Mouse (Mus musculus) liver, postnatal 0 days (tissue): Measurements from ENCODE around the gene Nr1d1. TPM values are rescaled to one million over a fixed set of nuclear protein-coding genes. Genes with fewer than 3 reads are reported as not detected.

Source experiments
- ATAC-seq: fragments of 200-750 bp; cut with Nextera tagmentation; 2 replicates; pipeline ENCODE4 v1.8.0; 2017; ENCODE audit warnings: mild to moderate bottlenecking, moderate library complexity
- DNase-seq: peaks from one replicate; pipeline ENCODE4 v3.0.0-alpha.2; 2016
- H3K27ac ChIP-seq: fragments of 300-500 bp; sonication (generic); 2 replicates; pipeline ENCODE4 v1.5.1; 2014; ENCODE audit warnings: antibody characterized with exemption, moderate library complexity, mild to moderate bottlenecking, low read depth
- H3K27me3 ChIP-seq: fragments of 300-500 bp; sonication (generic); 2 replicates; pipeline ENCODE4 v1.6.1; 2014; ENCODE audit warnings: low read length, control low read depth, mixed read lengths; ENCODE audit not compliant: insufficient read depth
- H3K36me3 ChIP-seq: fragments of 300-500 bp; sonication (generic); replicated peaks from 2 replicates; pipeline ENCODE4 v1.6.1; 2014; ENCODE audit warnings: mild to moderate bottlenecking, control low read depth, low read length, moderate library complexity, mixed read lengths; ENCODE audit not compliant: insufficient read depth
- H3K4me1 ChIP-seq: fragments of 300-500 bp; sonication (generic); 2 replicates; pipeline ENCODE4 v1.6.1; 2014; ENCODE audit warnings: antibody characterized with exemption, mild to moderate bottlenecking, control low read depth; ENCODE audit not compliant: insufficient read depth
- H3K4me2 ChIP-seq: fragments of 300-500 bp; sonication (generic); 2 replicates; pipeline ENCODE4 v1.6.1; 2014; ENCODE audit warnings: low read depth, mild to moderate bottlenecking, low read length, moderate library complexity, mixed read lengths
- H3K4me3 ChIP-seq: fragments of 300-500 bp; sonication (generic); 2 replicates; pipeline ENCODE4 v1.5.1; 2014; ENCODE audit warnings: low read depth, low read length
- H3K9ac ChIP-seq: fragments of 300-500 bp; sonication (generic); replicated peaks from 2 replicates; pipeline ENCODE4 v1.6.1; 2014; ENCODE audit warnings: mild to moderate bottlenecking, moderate library complexity
- H3K9me3 ChIP-seq: fragments of 300-500 bp; sonication (generic); 2 replicates; pipeline ENCODE4 v1.6.1; 2016; ENCODE audit warnings: mild to moderate bottlenecking, control low read depth, low read length, mixed read lengths
- CTCF ChIP-seq: sonication (generic); IDR thresholded peaks from 2 replicates; pipeline ENCODE4 v1.5.1; 2016; ENCODE audit warnings: antibody characterized with exemption, low read depth
- EP300 ChIP-seq: IDR thresholded peaks from 2 replicates; pipeline ENCODE4 v1.6.1; 2016; ENCODE audit warnings: antibody characterized with exemption, low read depth, mild to moderate bottlenecking
- WGBS: fragments of 180-500 bp; shearing (Covaris S2); extraction: QIAGEN DNeasy Blood & Tissue Kit; methylation state at CpG from one replicate; pipeline ENCODE4 v1.1.7; 2014; ENCODE audit not compliant: insufficient replicate concordance; 5-methylcytosine and 5-hydroxymethylcytosine counted together
- polyA plus RNA-seq: library from polyadenylated mRNA; unstranded; fragments of >200 nt; fragmentation: Nextera tagmentation; extraction: Ambion mirVana; gene quantifications from 2 replicates; pipeline ENCODE4 v1.2.1, GENCODE M21; 2015

Nr1d1 gene
- polyA plus RNA-seq, 1 experiment from 2014 or later, result 4.2 TPM

DNA sequence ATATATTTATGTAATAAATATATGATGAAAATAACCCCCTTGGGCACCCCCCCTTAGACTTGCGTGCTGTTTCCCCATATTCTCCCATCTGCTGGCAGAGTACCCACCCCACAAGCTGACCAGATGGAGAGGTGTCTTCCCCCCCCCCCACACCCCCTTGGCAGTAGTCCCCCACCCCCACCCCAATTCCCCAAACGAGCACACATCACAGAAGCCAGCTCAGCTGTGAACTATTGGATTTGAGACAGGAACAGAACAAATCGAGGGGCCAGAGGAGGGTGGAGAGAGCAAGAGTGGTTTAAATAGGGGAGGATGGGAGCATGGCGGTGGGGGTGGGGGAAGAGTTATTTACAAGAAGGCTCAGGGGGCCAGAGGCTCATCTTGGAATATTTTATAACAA, 7.4 kb downstream of the Nr1d1 start:
- H3K27me3 ChIP-seq, result no peaks in the 10 kb centered on the region
- peaks cover 28% of the 10 kb centered on the region for H3K36me3 ChIP-seq
- H3K4me2 ChIP-seq, result peak overlapping the region; percentile 66
- H3K9ac ChIP-seq, result no peak overlapping the region; the same call in 1 of the 2 replicates
- TF ChIP-seq EP300, result no peak
- no peak for TF ChIP-seq CTCF
- peak overlapping the region; percentile 35; the same call in 1 of the 2 replicates for H3K4me3 ChIP-seq
- H3K27ac ChIP-seq, result peak overlapping the region; percentile 34; the same call in 1 of the 2 replicates
- H3K9me3 ChIP-seq, result no peaks in the 10 kb centered on the region
- 23% methylated on average over 4 of the region's 4 CpGs for whole genome bisulfite sequencing
- peaks cover 53% of the 10 kb centered on the region for H3K4me1 ChIP-seq
- DNase-seq (no peak), ATAC-seq (no peak)

DNA sequence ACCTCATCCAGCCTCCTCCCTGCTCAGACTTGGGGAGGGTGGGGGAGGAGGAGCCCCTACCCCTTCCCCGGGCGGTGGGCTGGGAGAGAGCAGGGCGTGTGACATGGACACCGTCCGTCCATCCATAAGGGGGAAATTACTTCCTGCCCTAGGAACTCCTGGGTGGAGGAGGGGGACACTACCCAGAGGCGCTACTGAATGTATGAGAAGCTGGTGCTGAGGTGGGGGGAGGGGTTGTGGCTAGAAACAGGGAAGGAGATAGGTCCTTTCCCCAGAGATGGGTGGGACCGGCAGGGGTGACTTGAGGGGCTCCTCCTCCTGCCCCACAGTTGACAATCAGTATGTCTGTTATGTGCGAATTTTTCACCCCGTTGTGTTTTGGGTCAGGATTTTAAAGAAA, 7.9 kb downstream of the Nr1d1 start:
- Histone ChIP-seq H3K9ac (0 out of 2 replicates have a peak overlapping the region, but pooled peaks have one; percentile 11), H3K9me3 (no peaks in the 10 kb centered on the region), H3K27ac (peak overlapping the region; percentile 16; the same call in 1 of the 2 replicates), H3K4me3 (0 out of 2 replicates have a peak overlapping the region, but pooled peaks have one; percentile 13), H3K4me2 (peak overlapping the region; percentile 66), H3K36me3 (peaks cover 28% of the 10 kb centered on the region), H3K4me1 (peaks cover 48% of the 10 kb centered on the region), H3K27me3 (no peaks in the 10 kb centered on the region)
- ATAC-seq, result peak; percentile 43
- TF ChIP-seq CTCF, result no peak
- 28% methylated on average over 8 of the region's 9 CpGs for WGBS
- peak; percentile 69 for DNase-seq

- Histone ChIP-seq H3K4me2 (peak overlapping the region; percentile 66), H3K36me3 (peaks cover 28% of the 10 kb centered on the region), H3K27ac (no peak overlapping the region), H3K27me3 (no peaks in the 10 kb centered on the region), H3K9me3 (no peaks in the 10 kb centered on the region), H3K4me1 (peaks cover 44% of the 10 kb centered on the region), H3K9ac (no peak overlapping the region), H3K4me3 (no peak overlapping the region)
- 67% methylated on average over 5 of the region's 5 CpGs for WGBS
- no peak for TF ChIP-seq CTCF
- no peak for TF ChIP-seq EP300
- DNase-seq (peak; percentile 16), ATAC-seq (no peak; the same call in 1 of the 2 replicates)
Measured at GRCm38 (mm10) chr11:98766816-98767215, 8.3 kb downstream of the Nr1d1 start.

GRCm38 (mm10) chr11:98766346-98766745, 8.8 kb downstream of the Nr1d1 start:
- no peak overlapping the region for H3K27ac ChIP-seq
- no peak overlapping the region for H3K4me2 ChIP-seq

DNA sequence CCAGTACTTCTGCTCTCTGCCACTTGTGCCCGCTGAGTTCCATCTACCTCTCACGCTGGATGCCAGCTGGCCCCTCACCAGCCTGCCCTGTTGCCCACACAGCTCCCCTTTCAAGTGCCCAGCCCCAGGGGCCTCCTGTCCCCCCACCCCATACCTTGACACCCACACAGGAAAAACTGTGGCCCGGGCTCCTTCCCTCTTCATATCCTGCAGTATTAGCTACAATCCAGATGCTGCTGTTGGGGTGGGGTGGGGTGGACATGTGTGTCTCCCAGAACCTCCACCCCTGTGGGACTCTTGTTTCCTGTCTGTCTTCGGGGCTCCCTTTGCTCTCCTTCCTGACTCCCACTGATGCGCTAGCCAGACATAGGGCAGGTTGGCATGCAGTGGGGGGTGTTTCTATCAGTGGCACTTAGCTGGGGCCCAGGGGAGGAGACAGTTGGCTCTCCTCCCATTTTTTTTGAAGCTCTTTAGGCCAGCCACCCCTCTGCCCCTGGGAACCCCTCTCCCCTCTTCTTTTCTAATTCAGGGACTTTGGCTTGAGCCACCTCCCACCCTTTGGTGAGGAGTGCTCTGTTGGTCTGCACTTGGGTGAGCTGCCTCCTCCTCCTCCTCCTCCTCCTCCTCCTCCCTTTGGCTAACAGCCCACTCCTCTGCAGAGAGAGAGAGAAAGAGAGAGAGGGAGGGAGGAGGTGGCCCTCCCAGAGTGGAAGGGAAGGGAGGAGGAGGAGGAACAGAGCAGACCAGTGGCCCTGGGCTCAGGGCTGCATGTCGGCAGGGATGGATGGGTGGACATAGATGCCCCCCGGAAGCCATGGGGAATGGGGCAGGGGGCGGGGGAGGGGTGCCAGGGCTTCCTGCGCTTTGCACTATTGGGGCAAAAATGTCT, 9.5 kb downstream of the Nr1d1 start:
- no peak for ATAC-seq
- no peaks in the 10 kb centered on the region for H3K9me3 ChIP-seq
- WGBS, result 44% methylated on average over 8 of the region's 9 CpGs
- H3K4me2 ChIP-seq, result no peak overlapping the region
- TF ChIP-seq EP300 (no peak), CTCF (no peak)
- no peak overlapping the region for H3K4me3 ChIP-seq
- no peak overlapping the region for H3K9ac ChIP-seq
- peaks cover 42% of the 10 kb centered on the region for H3K4me1 ChIP-seq
- H3K36me3 ChIP-seq, result peaks cover 24% of the 10 kb centered on the region
- DNase-seq, result no peak
- 0 out of 2 replicates have a peak overlapping the region, but pooled peaks have one; percentile 22 for H3K27ac ChIP-seq
- H3K27me3 ChIP-seq, result no peaks in the 10 kb centered on the region

More at GRCm38 (mm10) chr11:98766346-98766745, 8.8 kb downstream of the Nr1d1 start:
- 56% methylated on average over 1 of the region's 2 CpGs for WGBS
- no peak for ATAC-seq
- no peak overlapping the region for H3K9ac ChIP-seq
- DNase-seq, result no peak
- peaks cover 42% of the 10 kb centered on the region for H3K4me1 ChIP-seq
- no peak overlapping the region for H3K4me3 ChIP-seq
- H3K9me3 ChIP-seq, result no peaks in the 10 kb centered on the region
- TF ChIP-seq EP300 (no peak), CTCF (no peak)
- no peaks in the 10 kb centered on the region for H3K27me3 ChIP-seq
- H3K36me3 ChIP-seq, result peaks cover 26% of the 10 kb centered on the region

- H3K4me3 ChIP-seq, result no peak overlapping the region
- TF ChIP-seq CTCF (no peak), EP300 (no peak)
- H3K4me1 ChIP-seq, result peaks cover 38% of the 10 kb centered on the region
- no peaks in the 10 kb centered on the region for H3K27me3 ChIP-seq
- DNase-seq (no peak), ATAC-seq (no peak)
- H3K27ac ChIP-seq, result no peak overlapping the region
- peaks cover 23% of the 10 kb centered on the region for H3K36me3 ChIP-seq
- H3K9me3 ChIP-seq, result no peaks in the 10 kb centered on the region
- no peak overlapping the region for H3K4me2 ChIP-seq
- H3K9ac ChIP-seq, result no peak overlapping the region
Measured at GRCm38 (mm10) chr11:98764746-98765145, 10.4 kb downstream of the Nr1d1 start.
